Mouse (Mus musculus) liver, embryonic 13.5 days (tissue): Measurements from ENCODE around the gene 1810010H24Rik. TPM values are rescaled to one million over a fixed set of nuclear protein-coding genes. Genes with fewer than 3 reads are reported as not detected.
A peak's percentile ranks its signal among the peaks of the same experiment; 100 is the strongest.
"Not testable (repeated sequence)": the region's sequence is repeated elsewhere in the genome, so short reads cannot be mapped to it uniquely, and the experiment has no call there.

Experiments
- ATAC-seq: fragments of 200-750 bp; cut with Nextera tagmentation; 2 replicates; pipeline ENCODE4 v1.8.0; 2017; ENCODE audit warnings: low read depth, mild to moderate bottlenecking, moderate number of reproducible peaks, moderate library complexity
- DNase-seq: peaks from one replicate; pipeline ENCODE4 v3.0.0; 2022
- H3K27ac ChIP-seq: fragments of 300-500 bp; sonication (generic); 2 replicates; pipeline ENCODE4 v1.5.1; 2015; ENCODE audit warnings: moderate library complexity, mild to moderate bottlenecking, inconsistent platforms
- H3K27me3 ChIP-seq: fragments of 300-500 bp; sonication (generic); 2 replicates; pipeline ENCODE4 v1.6.1; 2015; ENCODE audit warnings: mild to moderate bottlenecking, inconsistent platforms
- H3K36me3 ChIP-seq: fragments of 300-500 bp; sonication (generic); 2 replicates; pipeline ENCODE4 v1.6.1; 2015; ENCODE audit warnings: mild to moderate bottlenecking, inconsistent platforms
- H3K4me1 ChIP-seq: fragments of 300-500 bp; sonication (generic); replicated peaks from 2 replicates; pipeline ENCODE4 v1.6.1; 2015; ENCODE audit warnings: inconsistent platforms
- H3K4me2 ChIP-seq: fragments of 300-500 bp; sonication (generic); 2 replicates; pipeline ENCODE4 v1.6.1; 2015; ENCODE audit warnings: inconsistent platforms, mild to moderate bottlenecking, moderate library complexity
- H3K4me3 ChIP-seq: fragments of 300-500 bp; sonication (generic); replicated peaks from 2 replicates; pipeline ENCODE4 v1.5.1; 2015; ENCODE audit warnings: mild to moderate bottlenecking, inconsistent platforms
- H3K9ac ChIP-seq: fragments of 300-500 bp; sonication (generic); 2 replicates; pipeline ENCODE4 v1.6.1; 2015; ENCODE audit warnings: mild to moderate bottlenecking, inconsistent platforms
- H3K9me3 ChIP-seq: fragments of 300-500 bp; sonication (generic); replicated peaks from 2 replicates; pipeline ENCODE4 v1.6.1; 2016; ENCODE audit warnings: inconsistent platforms
- WGBS: fragments of 180-500 bp; shearing (Covaris S2); methylation state at CpG from one replicate; pipeline ENCODE4 v1.1.7; 2015; ENCODE audit not compliant: insufficient replicate concordance; 5-methylcytosine and 5-hydroxymethylcytosine counted together
- polyA plus RNA-seq: library from polyadenylated mRNA; unstranded; fragments of >200 nt; fragmentation: Nextera tagmentation; extraction: Ambion mirVana; gene quantifications from 2 replicates; pipeline ENCODE4 v1.2.1, GENCODE M21; 2015

Gene 1810010H24Rik
- polyA plus RNA-seq, 1 experiment from 2014 or later = 1.1 TPM

- H3K4me3 ChIP-seq = peak overlapping the region; percentile 18
- WGBS = 29% methylated on average over 14 of the region's 14 CpGs
- no peaks in the 10 kb centered on the region for H3K36me3 ChIP-seq
- H3K4me1 ChIP-seq = peaks cover 24% of the 10 kb centered on the region
- no peaks in the 10 kb centered on the region for H3K27me3 ChIP-seq
- no peak for DNase-seq
- H3K27ac ChIP-seq = no peak overlapping the region
- peak overlapping the region; percentile 46; the same call in 1 of the 2 replicates for H3K9ac ChIP-seq
- no peak for ATAC-seq
- H3K4me2 ChIP-seq = peak overlapping the region; percentile 38
- H3K9me3 ChIP-seq = 0 out of 2 replicates have a peak, but pooled peaks cover 2% of the 10 kb centered on the region
These were observed 10.7 kb upstream of the 1810010H24Rik start for GRCm38 (mm10) chr11:107014597-107015309.

GRCm38 (mm10) chr11:107015535-107016187, 9.8 kb upstream of the 1810010H24Rik start:
- H3K9me3 ChIP-seq, H3K27me3 ChIP-seq, ATAC-seq, H3K27ac ChIP-seq, H3K4me3 ChIP-seq, H3K9ac ChIP-seq, H3K36me3 ChIP-seq, DNase-seq, H3K4me2 ChIP-seq: not testable (repeated sequence)
- 59% methylated on average over 9 of the region's 11 CpGs for WGBS
- peaks cover 24% of the 10 kb centered on the region for H3K4me1 ChIP-seq

- no peak overlapping the region for H3K4me2 ChIP-seq
- no peak overlapping the region for H3K9ac ChIP-seq
- H3K4me1 ChIP-seq = peaks cover 15% of the 10 kb centered on the region
- H3K27ac ChIP-seq = no peak overlapping the region
- 0 out of 2 replicates have a peak, but pooled peaks cover 3% of the 10 kb centered on the region for H3K27me3 ChIP-seq
- H3K36me3 ChIP-seq = no peaks in the 10 kb centered on the region
- H3K4me3 ChIP-seq = no peak overlapping the region
- H3K9me3 ChIP-seq = 0 out of 2 replicates have a peak, but pooled peaks cover 2% of the 10 kb centered on the region
- no peak for DNase-seq
- 52% methylated on average over 1 of the region's 1 CpGs for WGBS
- ATAC-seq = no peak
These were observed 8.6 kb upstream of the 1810010H24Rik start for GRCm38 (mm10) chr11:107016893-107017292.

- H3K4me1 ChIP-seq = 0 out of 2 replicates have a peak, but pooled peaks cover 15% of the 10 kb centered on the region
- ATAC-seq = no peak
- WGBS = 56% methylated on average over 6 of the region's 6 CpGs
- DNase-seq = no peak
- no peak overlapping the region for H3K9ac ChIP-seq
- H3K9me3 ChIP-seq = 0 out of 2 replicates have a peak, but pooled peaks cover 2% of the 10 kb centered on the region
- H3K27ac ChIP-seq = no peak overlapping the region
- H3K4me3 ChIP-seq = no peak overlapping the region
- no peaks in the 10 kb centered on the region for H3K36me3 ChIP-seq
- H3K4me2 ChIP-seq = no peak overlapping the region
- peaks cover 8% of the 10 kb centered on the region; the same call in 1 of the 2 replicates for H3K27me3 ChIP-seq
These were observed 8.1 kb upstream of the 1810010H24Rik start for GRCm38 (mm10) chr11:107017339-107017886.

- H3K9me3 ChIP-seq = 0 out of 2 replicates have a peak, but pooled peaks cover 2% of the 10 kb centered on the region
- H3K27ac ChIP-seq = no peak overlapping the region
- WGBS = 22% methylated on average over 8 of the region's 8 CpGs
- no peak overlapping the region for H3K4me3 ChIP-seq
- H3K9ac ChIP-seq = no peak overlapping the region
- H3K4me1 ChIP-seq = 0 out of 2 replicates have a peak, but pooled peaks cover 15% of the 10 kb centered on the region
- no peak for DNase-seq
- H3K4me2 ChIP-seq = no peak overlapping the region
- peaks cover 17% of the 10 kb centered on the region for H3K27me3 ChIP-seq
- ATAC-seq = no peak
- no peaks in the 10 kb centered on the region for H3K36me3 ChIP-seq
These were observed 6.9 kb upstream of the 1810010H24Rik start for GRCm38 (mm10) chr11:107018606-107019005.

GRCm38 (mm10) chr11:107019318-107019717, 6.2 kb upstream of the 1810010H24Rik start:
- Histone ChIP-seq H3K27ac (no peak overlapping the region), H3K27me3 (peaks cover 24% of the 10 kb centered on the region), H3K4me2 (no peak overlapping the region), H3K4me3 (no peak overlapping the region), H3K36me3 (no peaks in the 10 kb centered on the region), H3K9me3 (no peaks in the 10 kb centered on the region), H3K9ac (no peak overlapping the region), H3K4me1 (peaks cover 15% of the 10 kb centered on the region; the same call in 1 of the 2 replicates)
- WGBS = 72% methylated on average over 4 of the region's 4 CpGs
- ATAC-seq (no peak), DNase-seq (no peak)

GRCm38 (mm10) chr11:107019722-107020121, 5.8 kb upstream of the 1810010H24Rik start:
- 76% methylated on average over 5 of the region's 5 CpGs for WGBS
- not testable (repeated sequence) for H3K4me2 ChIP-seq, H3K4me3 ChIP-seq, H3K36me3 ChIP-seq, H3K9me3 ChIP-seq, DNase-seq, H3K9ac ChIP-seq, ATAC-seq, H3K27ac ChIP-seq
- Histone ChIP-seq H3K4me1 (peaks cover 15% of the 10 kb centered on the region), H3K27me3 (peaks cover 28% of the 10 kb centered on the region)

- H3K4me1 ChIP-seq = peaks cover 36% of the 10 kb centered on the region
- no peak overlapping the region for H3K9ac ChIP-seq
- DNase-seq (no peak), ATAC-seq (no peak)
- WGBS = 73% methylated on average over 13 of the region's 13 CpGs
- H3K4me2 ChIP-seq = no peak overlapping the region
- no peaks in the 10 kb centered on the region for H3K9me3 ChIP-seq
- H3K27ac ChIP-seq = no peak overlapping the region
- no peak overlapping the region for H3K4me3 ChIP-seq
- H3K27me3 ChIP-seq = peaks cover 52% of the 10 kb centered on the region
- H3K36me3 ChIP-seq = no peaks in the 10 kb centered on the region
These were observed 3.3 kb upstream of the 1810010H24Rik start for GRCm38 (mm10) chr11:107022050-107022683.

GRCm38 (mm10) chr11:107024406-107024805, 1.1 kb upstream of the 1810010H24Rik start:
- no peak overlapping the region for H3K9ac ChIP-seq
- peaks cover 69% of the 10 kb centered on the region for H3K27me3 ChIP-seq
- H3K9me3 ChIP-seq = no peaks in the 10 kb centered on the region
- H3K36me3 ChIP-seq = no peaks in the 10 kb centered on the region
- H3K4me2 ChIP-seq = no peak overlapping the region
- H3K4me3 ChIP-seq = no peak overlapping the region
- DNase-seq (no peak), ATAC-seq (no peak)
- WGBS = 59% methylated on average over 4 of the region's 4 CpGs
- peaks cover 45% of the 10 kb centered on the region for H3K4me1 ChIP-seq
- H3K27ac ChIP-seq = no peak overlapping the region

- DNase-seq (no peak), ATAC-seq (no peak)
- Histone ChIP-seq H3K4me1 (peaks cover 48% of the 10 kb centered on the region), H3K9me3 (no peaks in the 10 kb centered on the region), H3K4me2 (peak overlapping the region; percentile 91), H3K36me3 (no peaks in the 10 kb centered on the region), H3K4me3 (peak overlapping the region; percentile 74), H3K9ac (peak overlapping the region; percentile 81), H3K27ac (no peak overlapping the region), H3K27me3 (peaks cover 75% of the 10 kb centered on the region)
- 6% methylated on average over 12 of the region's 12 CpGs for WGBS
These were observed 1.3 kb downstream of the 1810010H24Rik start for GRCm38 (mm10) chr11:107026554-107027430.
